Mouse (Mus musculus) liver, postnatal 0 days (tissue): ENCODE data around the gene Enkur.

Experiments used
- CTCF ChIP-seq: sonication (generic); IDR thresholded peaks from 2 replicates; pipeline ENCODE4 v1.5.1; 2016; ENCODE audit warnings: antibody characterized with exemption, low read depth
- EP300 ChIP-seq: IDR thresholded peaks from 2 replicates; pipeline ENCODE4 v1.6.1; 2016; ENCODE audit warnings: antibody characterized with exemption, low read depth, mild to moderate bottlenecking

DNA sequence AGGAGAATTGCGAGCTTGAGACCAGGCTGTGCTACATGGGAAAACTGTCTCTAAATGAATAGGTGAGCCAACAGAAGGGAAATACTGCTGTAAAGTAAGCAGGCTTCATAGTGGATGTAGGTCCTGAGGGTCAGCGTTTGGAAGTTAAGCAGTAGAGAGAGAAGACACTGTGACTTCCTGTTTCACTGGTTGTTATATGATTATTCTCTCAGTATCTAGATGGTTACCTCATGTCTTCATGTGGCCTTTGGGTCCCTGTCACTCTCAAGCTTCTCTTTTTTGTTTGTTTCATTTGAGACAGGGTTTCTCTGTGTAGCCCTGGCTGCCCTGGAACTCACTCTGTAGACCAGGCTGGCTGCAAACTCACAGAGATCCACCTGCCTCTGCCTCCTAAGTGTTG lies 10.1 kb upstream of the Enkur start:
- TF ChIP-seq CTCF (no peak), EP300 (no peak)
